Mouse (Mus musculus): ENCODE results near the gene Nisch.
A peak's percentile ranks its signal among the peaks of the same experiment; 100 is the strongest.

The Nisch gene

DNA sequence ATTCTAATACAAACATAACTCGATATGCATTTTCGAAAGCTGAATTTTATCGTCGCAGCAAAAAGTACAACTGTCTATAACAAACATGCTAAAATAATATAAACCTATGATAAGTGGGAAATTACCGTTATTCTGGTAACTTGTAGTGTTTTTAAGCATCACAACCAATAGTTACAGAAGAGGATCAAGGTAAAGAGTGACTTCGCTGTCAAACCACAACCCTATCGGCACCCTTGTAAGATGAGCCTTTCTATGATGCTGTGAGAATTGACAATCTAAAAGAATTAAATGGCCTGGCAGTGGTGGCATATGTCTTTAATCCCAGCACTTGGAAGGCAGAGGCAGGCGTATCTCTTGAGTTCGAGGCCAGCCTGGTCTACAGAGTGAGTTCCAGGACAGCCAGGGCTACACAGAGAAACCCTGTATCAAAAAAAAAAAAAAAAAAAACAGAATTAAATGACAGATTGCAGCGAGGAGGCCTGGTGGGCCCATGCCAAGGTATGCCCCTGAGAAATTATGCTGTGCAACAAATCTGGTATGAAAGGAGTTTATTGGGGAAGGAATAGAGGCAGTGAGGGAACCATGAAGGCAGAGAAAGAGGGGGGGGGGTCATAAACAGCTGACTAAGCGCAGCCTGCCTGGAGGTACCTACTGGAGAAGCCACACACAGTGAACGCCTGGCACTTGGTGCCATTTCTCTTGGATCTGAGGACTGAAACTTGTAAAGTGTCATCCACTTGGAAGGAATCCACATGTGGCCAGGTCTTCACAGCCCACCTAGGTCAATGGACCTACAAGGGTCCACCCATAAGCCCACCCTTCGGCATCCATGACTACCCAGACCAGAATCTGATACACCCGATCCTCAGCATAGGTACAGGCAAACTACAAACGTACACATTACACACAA, 87.2 kb downstream of the Nisch start:
- DNase-seq, result no peak

DNA sequence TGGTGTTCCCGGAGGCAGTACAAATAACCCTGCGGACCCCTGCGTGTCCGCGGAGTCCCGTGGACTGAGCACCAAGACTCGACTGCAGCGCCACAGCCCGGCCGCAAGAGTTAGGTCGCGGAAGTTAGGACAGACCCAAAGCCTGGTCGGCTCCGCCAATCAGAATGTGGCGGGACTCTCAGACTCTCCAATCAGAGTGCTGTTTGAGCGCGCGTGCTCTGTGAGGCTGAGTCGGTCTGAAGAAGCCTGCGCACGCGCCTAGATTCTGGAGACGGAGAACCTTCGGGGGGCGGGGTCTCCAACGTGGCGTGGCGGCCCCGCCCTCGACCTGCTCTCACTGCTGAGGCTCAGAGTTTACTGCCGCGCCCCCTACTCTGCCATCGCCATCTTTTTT, 87.9 kb downstream of the Nisch start, which contains the start of gene Smim4:
Smim4 (minus strand) TSS at position 131 of the 394 bp plus-strand sequence.
- peak; percentile 98 for DNase-seq

DNA sequence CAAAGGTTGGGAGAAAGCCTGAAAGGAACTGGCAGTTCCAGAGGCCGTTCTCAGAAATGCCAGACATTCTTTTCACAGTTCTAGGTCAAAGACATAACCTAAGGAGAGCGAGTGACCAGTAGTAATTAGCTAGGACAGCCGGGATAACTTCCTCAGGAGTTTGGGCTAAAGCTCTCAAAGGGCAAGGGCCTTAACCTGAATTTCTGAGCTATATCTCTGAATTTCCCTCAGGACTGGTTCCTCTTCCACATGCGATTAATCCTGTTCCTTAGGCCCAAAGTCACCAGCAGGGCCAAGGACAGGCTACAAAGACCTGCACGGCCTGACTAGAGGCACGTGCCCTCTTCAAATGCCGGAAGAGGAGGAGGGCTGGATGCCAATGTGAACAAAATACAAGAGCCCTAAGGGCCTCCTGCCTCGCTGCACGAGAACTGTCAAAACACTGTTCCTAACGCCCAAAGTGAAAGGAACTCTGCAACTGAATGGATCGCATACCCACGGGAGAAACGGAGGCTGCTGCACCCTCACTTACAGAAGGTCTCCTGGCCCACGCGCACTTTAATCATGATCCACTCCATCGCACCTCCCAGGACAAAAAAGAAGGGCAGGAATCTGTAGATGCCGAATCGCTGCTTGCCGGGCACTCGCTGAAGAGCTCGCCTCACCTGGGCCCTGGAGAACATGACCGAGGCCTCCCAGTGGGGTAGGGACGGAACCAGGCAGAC, 88.5 kb downstream of the Nisch start:
- DNase-seq, result peak; percentile 80

- DNase-seq, result peak; percentile 1
Measured at GRCm38 (mm10) chr14:31126826-31127225, 89.9 kb downstream of the Nisch start.

GRCm38 (mm10) chr14:31125106-31126075, 91.4 kb downstream of the Nisch start:
- DNase-seq, result no peak
